In the genomic region with DNA sequence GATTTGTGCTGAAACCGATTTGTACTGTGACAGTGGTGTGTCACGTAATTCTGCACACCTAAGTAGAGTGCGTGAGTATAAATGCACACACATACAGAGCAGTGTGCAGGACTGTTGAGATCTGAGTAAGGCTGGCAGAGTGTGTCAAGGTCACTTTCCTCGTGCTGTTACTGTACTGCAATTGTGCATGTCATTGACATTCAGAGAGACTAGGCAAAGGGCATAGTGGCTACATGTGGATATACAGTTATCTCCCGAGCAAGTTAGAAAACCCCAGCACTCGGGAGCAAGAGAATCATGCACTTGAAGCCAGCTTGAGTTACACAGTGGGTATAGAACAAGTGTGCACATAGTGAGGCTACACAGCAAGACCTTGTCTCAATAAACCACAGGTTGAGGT, we compare ENCODE assay signal across 16 mouse cellular contexts.
"Had no signal": no experiment of that assay in that cellular context is flagged by ENCODE, and none has a peak within 500 bp of the region (broad histone marks: within the 10 kb centered on the region; RNA-seq: fewer than 3 reads in every experiment).

No protein-coding gene starts in this region.

- H3K36me3 ChIP-seq: limb, embryonic 15.5 days; liver, embryonic 12.5 days; midbrain, embryonic 10.5 days; neural tube, embryonic 15.5 days had no signal

- DNase-seq: kidney, postnatal 36 days; layer of hippocampus, adult 9-11 months; layer of hippocampus, postnatal 36 days; lung, embryonic 14.5 days; lung, postnatal 10 days; lung, postnatal 4 days; midbrain, embryonic 14.5 days; right cerebral cortex, adult 18-20 months; right cerebral cortex, postnatal 25 days; thymus, adult 18-20 months; thymus, postnatal 14 days had no signal

- H3K9me3 ChIP-seq: limb, embryonic 15.5 days; liver, embryonic 12.5 days; midbrain, embryonic 10.5 days; neural tube, embryonic 15.5 days had no signal

- H3K27me3 ChIP-seq: limb, embryonic 15.5 days; liver, embryonic 12.5 days; neural tube, embryonic 15.5 days had no signal

- H3K9ac ChIP-seq: limb, embryonic 15.5 days; liver, embryonic 12.5 days; lung, embryonic 14.5 days; neural tube, embryonic 15.5 days had no signal

- H3K4me1 ChIP-seq: limb, embryonic 15.5 days; midbrain, embryonic 10.5 days had no signal

- H3K27ac ChIP-seq: limb, embryonic 15.5 days; liver, embryonic 12.5 days; midbrain, embryonic 10.5 days; neural tube, embryonic 15.5 days had no signal

- H3K4me3 ChIP-seq: limb, embryonic 15.5 days; liver, embryonic 12.5 days; midbrain, embryonic 10.5 days; myocyte; neural tube, embryonic 15.5 days had no signal

- ATAC-seq: liver, embryonic 12.5 days had no signal

- H3K4me2 ChIP-seq: limb, embryonic 15.5 days; liver, embryonic 12.5 days; lung, embryonic 14.5 days; neural tube, embryonic 15.5 days had no signal
